Mouse (Mus musculus): ENCODE measurements around the gene Cbr2. TPM values are rescaled to one million over a fixed set of nuclear protein-coding genes. Genes with fewer than 3 reads are reported as not detected.
"Not testable (repeated sequence)": the region's sequence is repeated elsewhere in the genome, so short reads cannot be mapped to it uniquely, and the experiment has no call there.

Gene Cbr2
- total and polyA plus RNA-seq, 3 experiments: not detected

GRCm38 (mm10) chr11:120772749-120773148 lies 40.8 kb upstream of the Cbr2 start:
- H3K27me3 ChIP-seq (ENCODE audit: insufficient read depth, low read length): peaks cover 15% of the 10 kb centered on the region
- no peaks in the 10 kb centered on the region for H3K36me3 ChIP-seq (replicated peaks)
- TF ChIP-seq CTCF (IDR thresholded peaks at IDR 0.05; ENCODE audit: low read depth, low read length) (no peak), TAL1 (conservative IDR thresholded peaks at IDR 0.05; ENCODE audit: low read depth, low read length) (no peak), POLR2AphosphoS5 (IDR thresholded peaks at IDR 0.05; ENCODE audit: insufficient replicate concordance, low read depth, low read length) (no peak), GATA2 (IDR thresholded peaks at IDR 0.05; ENCODE audit: borderline replicate concordance, low read depth, low read length) (no peak), GATA1 (IDR thresholded peaks at IDR 0.05; ENCODE audit: borderline replicate concordance, low read length) (no peak)
- ATAC-seq (ENCODE audit: extremely low read depth, insufficient number of reproducible peaks, low FRiP score, poor library complexity, severe bottlenecking) (no peak), DNase-seq (ENCODE audit: low spot score) (no peak)
- H3K4me1 ChIP-seq (ENCODE audit: insufficient read depth, low read depth, low read length): peaks cover 6% of the 10 kb centered on the region
- no peaks in the 10 kb centered on the region for H3K9me3 ChIP-seq (replicated peaks)
- no peak overlapping the region for H3K4me3 ChIP-seq (ENCODE audit: low read depth, low read length)

DNA sequence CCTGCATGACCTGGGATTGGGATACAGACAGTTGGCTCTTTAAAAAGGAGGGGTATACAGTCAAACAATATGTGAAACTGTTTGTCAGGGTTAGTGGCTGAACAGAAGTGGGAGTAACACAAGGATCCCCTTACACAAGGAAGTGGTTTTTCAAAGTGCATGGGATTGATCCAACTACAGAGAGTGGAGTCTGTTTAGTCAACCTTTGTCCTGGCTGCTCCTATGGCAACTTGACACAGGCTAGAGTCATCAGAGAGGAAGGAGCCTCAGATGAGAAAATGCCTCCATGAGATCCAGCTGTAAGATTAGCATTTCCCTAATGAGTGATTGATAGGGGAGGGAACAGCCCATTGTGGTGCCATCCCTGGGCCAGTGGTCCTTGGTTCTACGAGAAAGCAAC lies 36.3 kb upstream of the Cbr2 start:
- Histone ChIP-seq H3K27me3 (ENCODE audit: insufficient read depth, low read length) (peaks cover 26% of the 10 kb centered on the region), H3K9me3 (replicated peaks) (no peaks in the 10 kb centered on the region), H3K36me3 (replicated peaks) (no peaks in the 10 kb centered on the region), H3K4me1 (ENCODE audit: insufficient read depth, low read depth, low read length) (no peaks in the 10 kb centered on the region), H3K4me3 (ENCODE audit: low read depth, low read length) (no peak overlapping the region)
- TF ChIP-seq GATA1 (IDR thresholded peaks at IDR 0.05; ENCODE audit: borderline replicate concordance, low read length) (no peak), TAL1 (conservative IDR thresholded peaks at IDR 0.05; ENCODE audit: low read depth, low read length) (no peak), POLR2AphosphoS5 (IDR thresholded peaks at IDR 0.05; ENCODE audit: insufficient replicate concordance, low read depth, low read length) (no peak), CTCF (IDR thresholded peaks at IDR 0.05; ENCODE audit: low read depth, low read length) (no peak), GATA2 (IDR thresholded peaks at IDR 0.05; ENCODE audit: borderline replicate concordance, low read depth, low read length) (no peak)
- no peak for ATAC-seq (ENCODE audit: extremely low read depth, insufficient number of reproducible peaks, low FRiP score, poor library complexity, severe bottlenecking)
- DNase-seq (ENCODE audit: low spot score): no peak

DNA sequence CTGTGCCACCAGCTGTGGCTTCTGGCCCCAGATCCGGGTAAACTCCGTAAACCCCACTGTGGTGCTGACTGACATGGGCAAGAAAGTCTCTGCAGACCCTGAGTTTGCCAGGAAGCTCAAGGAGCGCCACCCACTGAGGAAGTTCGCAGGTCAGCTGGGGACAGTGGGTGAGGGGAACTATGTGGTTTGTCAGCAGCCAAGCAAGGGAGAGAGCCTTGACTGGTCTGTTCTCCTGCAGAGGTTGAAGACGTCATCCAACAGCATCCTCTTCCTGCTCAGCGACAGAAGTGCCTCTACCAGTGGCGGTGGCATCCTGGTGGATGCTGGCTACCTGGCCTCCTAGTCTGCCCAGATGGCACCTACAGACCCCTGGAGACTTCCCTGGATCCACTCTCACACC lies 35.1 kb upstream of the Cbr2 start:
- H3K36me3 ChIP-seq (replicated peaks); ATAC-seq (ENCODE audit: extremely low read depth, insufficient number of reproducible peaks, low FRiP score, poor library complexity, severe bottlenecking); DNase-seq (ENCODE audit: low spot score); H3K4me3 ChIP-seq (ENCODE audit: low read depth, low read length); H3K4me1 ChIP-seq (ENCODE audit: insufficient read depth, low read depth, low read length); H3K9me3 ChIP-seq (replicated peaks): not testable (repeated sequence)
- H3K27me3 ChIP-seq (ENCODE audit: insufficient read depth, low read length): peaks cover 29% of the 10 kb centered on the region

DNA sequence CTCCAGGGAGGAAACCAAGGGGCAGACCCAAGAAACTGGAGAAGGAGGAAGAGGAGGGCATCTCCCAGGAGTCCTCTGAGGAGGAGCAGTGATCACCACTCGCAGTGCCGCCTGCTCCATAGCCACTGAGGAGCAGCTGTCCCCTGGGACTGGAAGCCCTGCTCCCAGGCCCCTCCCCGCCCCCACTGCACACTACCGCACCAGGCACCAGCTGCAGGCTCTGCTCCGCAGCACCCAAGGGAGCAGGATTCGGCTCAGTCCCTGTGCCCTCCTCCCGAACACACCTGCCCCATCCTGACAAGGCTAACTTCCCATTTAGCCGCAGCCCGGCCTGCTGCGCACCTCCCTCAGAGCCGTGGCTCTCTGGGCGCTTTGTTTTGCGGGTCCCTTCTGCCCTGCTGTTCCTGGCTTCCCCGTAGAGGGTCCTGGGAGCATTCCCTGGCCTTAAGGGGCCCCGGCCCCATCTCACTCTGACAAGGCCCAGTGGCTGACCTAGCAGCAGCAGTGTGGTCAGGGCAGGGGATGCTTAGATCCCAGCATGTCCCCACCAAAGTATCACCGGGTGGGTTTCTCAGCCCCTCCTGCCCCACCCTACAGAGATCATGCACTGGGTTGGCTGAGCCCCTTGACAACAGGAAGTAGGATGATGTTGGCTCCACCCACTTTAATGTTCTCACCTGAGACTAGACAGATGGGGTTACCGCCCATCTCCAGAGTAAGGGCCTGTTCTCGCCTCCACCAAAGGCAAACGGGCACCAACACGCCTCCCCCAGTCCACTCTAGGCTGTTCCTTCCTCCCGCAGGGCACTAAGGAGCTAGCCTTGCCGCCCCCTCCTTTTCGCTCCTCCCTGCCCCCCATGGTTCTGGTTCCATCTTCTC lies 31.4 kb upstream of the Cbr2 start:
- peaks cover 30% of the 10 kb centered on the region for H3K27me3 ChIP-seq (ENCODE audit: insufficient read depth, low read length)
- DNase-seq (ENCODE audit: low spot score); H3K36me3 ChIP-seq (replicated peaks); H3K4me1 ChIP-seq (ENCODE audit: insufficient read depth, low read depth, low read length); H3K4me3 ChIP-seq (ENCODE audit: low read depth, low read length): not testable (repeated sequence)
- ATAC-seq (ENCODE audit: extremely low read depth, insufficient number of reproducible peaks, low FRiP score, poor library complexity, severe bottlenecking): peak; percentile 28
- peaks cover 25% of the 10 kb centered on the region for H3K9me3 ChIP-seq (replicated peaks)

GRCm38 (mm10) chr11:120762672-120763041 lies 30.7 kb upstream of the Cbr2 start, which contains the start of gene Hmga1b:
TSS of gene Hmga1b (plus strand) at chr11:120762794.
- not testable (repeated sequence) for H3K4me1 ChIP-seq (ENCODE audit: insufficient read depth, low read depth, low read length); ATAC-seq (ENCODE audit: extremely low read depth, insufficient number of reproducible peaks, low FRiP score, poor library complexity, severe bottlenecking); DNase-seq (ENCODE audit: low spot score); H3K36me3 ChIP-seq (replicated peaks); H3K4me3 ChIP-seq (ENCODE audit: low read depth, low read length)
- Histone ChIP-seq H3K27me3 (ENCODE audit: insufficient read depth, low read length) (peaks cover 27% of the 10 kb centered on the region), H3K9me3 (replicated peaks) (peaks cover 32% of the 10 kb centered on the region)

- ATAC-seq (ENCODE audit: extremely low read depth, insufficient number of reproducible peaks, low FRiP score, poor library complexity, severe bottlenecking) (no peak), DNase-seq (ENCODE audit: low spot score) (no peak)
- H3K9me3 ChIP-seq (replicated peaks): peaks cover 38% of the 10 kb centered on the region
- H3K4me3 ChIP-seq (ENCODE audit: low read depth, low read length): no peak overlapping the region
- H3K4me1 ChIP-seq (ENCODE audit: insufficient read depth, low read depth, low read length): no peaks in the 10 kb centered on the region
- peaks cover 23% of the 10 kb centered on the region for H3K27me3 ChIP-seq (ENCODE audit: insufficient read depth, low read length)
- no peaks in the 10 kb centered on the region for H3K36me3 ChIP-seq (replicated peaks)
- no peak for TF ChIP-seq CTCF (IDR thresholded peaks at IDR 0.05; ENCODE audit: low read depth, low read length)
- no peak for TF ChIP-seq GATA1 (IDR thresholded peaks at IDR 0.05; ENCODE audit: borderline replicate concordance, low read length)
- TF ChIP-seq TAL1 (conservative IDR thresholded peaks at IDR 0.05; ENCODE audit: low read depth, low read length): no peak
- TF ChIP-seq GATA2 (IDR thresholded peaks at IDR 0.05; ENCODE audit: borderline replicate concordance, low read depth, low read length): no peak
- TF ChIP-seq POLR2AphosphoS5 (IDR thresholded peaks at IDR 0.05; ENCODE audit: insufficient replicate concordance, low read depth, low read length): no peak
These were observed 30.1 kb upstream of the Cbr2 start for GRCm38 (mm10) chr11:120761811-120762671.

Data from G1E (cell line).